Mouse (Mus musculus): ENCODE measurements at regions not wholly inside any gene's neighbourhood (a gene's known extent, or its start where the extent isn't known, plus 50 kb on each side); places are given as distances from the start of the nearest gene placed in this dataset.

- no peak for DNase-seq (ENCODE audit: low read depth, low spot score)
These were observed 107.8 kb downstream of the Btg1 start for GRCm38 (mm10) chr10:96724436-96725175.

GRCm38 (mm10) chr10:96726801-96727780, 110.3 kb downstream of the Btg1 start:
- no peak for DNase-seq (ENCODE audit: low read depth, low spot score)

GRCm38 (mm10) chr10:96733581-96733980, 116.8 kb downstream of the Btg1 start:
- no peak for DNase-seq (ENCODE audit: low read depth, low spot score)

- DNase-seq (ENCODE audit: low read depth, low spot score): no peak
These were observed 118.3 kb downstream of the Btg1 start for GRCm38 (mm10) chr10:96735146-96735545.

GRCm38 (mm10) chr10:96735885-96736628, 119.3 kb downstream of the Btg1 start:
- DNase-seq (ENCODE audit: low read depth, low spot score): no peak

GRCm38 (mm10) chr10:96737972-96738371, 121.2 kb downstream of the Btg1 start:
- DNase-seq (ENCODE audit: low read depth, low spot score): no peak

GRCm38 (mm10) chr10:96738606-96739005, 121.8 kb downstream of the Btg1 start:
- DNase-seq (ENCODE audit: low read depth, low spot score): no peak

- DNase-seq (ENCODE audit: low read depth, low spot score): no peak
These were observed 127.5 kb downstream of the Btg1 start for GRCm38 (mm10) chr10:96744167-96744777.

- no peak for DNase-seq (ENCODE audit: low read depth, low spot score)
These were observed 130.3 kb downstream of the Btg1 start for GRCm38 (mm10) chr10:96747015-96747663.

GRCm38 (mm10) chr10:96750861-96751260, 134.1 kb downstream of the Btg1 start:
- no peak for DNase-seq (ENCODE audit: low read depth, low spot score)

- no peak for DNase-seq (ENCODE audit: low read depth, low spot score)
These were observed 134.9 kb downstream of the Btg1 start for GRCm38 (mm10) chr10:96751580-96752264.

- DNase-seq (ENCODE audit: low read depth, low spot score): no peak
These were observed 135.7 kb downstream of the Btg1 start for GRCm38 (mm10) chr10:96752531-96752930.

- DNase-seq (ENCODE audit: low read depth, low spot score): no peak
These were observed 136.7 kb downstream of the Btg1 start for GRCm38 (mm10) chr10:96753521-96753920.

- DNase-seq (ENCODE audit: low read depth, low spot score): no peak
These were observed 138.9 kb downstream of the Btg1 start for GRCm38 (mm10) chr10:96755674-96756073.

- DNase-seq (ENCODE audit: low read depth, low spot score): no peak
These were observed 139.7 kb downstream of the Btg1 start for GRCm38 (mm10) chr10:96756355-96757084.

GRCm38 (mm10) chr10:96757311-96757710, 140.5 kb downstream of the Btg1 start:
- no peak for DNase-seq (ENCODE audit: low read depth, low spot score)

- DNase-seq (ENCODE audit: low read depth, low spot score): no peak
These were observed 144.8 kb downstream of the Btg1 start for GRCm38 (mm10) chr10:96761601-96762000.

GRCm38 (mm10) chr10:96765626-96766025, 148.8 kb downstream of the Btg1 start:
- DNase-seq (ENCODE audit: low read depth, low spot score): no peak

GRCm38 (mm10) chr10:96778220-96778619, 161.4 kb downstream of the Btg1 start:
- no peak for DNase-seq (ENCODE audit: low read depth, low spot score)

- DNase-seq (ENCODE audit: low read depth, low spot score): no peak
These were observed 167.2 kb downstream of the Btg1 start for GRCm38 (mm10) chr10:96783966-96784365.

All from retina, postnatal 7 days (tissue).